Mouse (Mus musculus): ENCODE results near the gene Gm10282.

The Gm10282 gene

DNA sequence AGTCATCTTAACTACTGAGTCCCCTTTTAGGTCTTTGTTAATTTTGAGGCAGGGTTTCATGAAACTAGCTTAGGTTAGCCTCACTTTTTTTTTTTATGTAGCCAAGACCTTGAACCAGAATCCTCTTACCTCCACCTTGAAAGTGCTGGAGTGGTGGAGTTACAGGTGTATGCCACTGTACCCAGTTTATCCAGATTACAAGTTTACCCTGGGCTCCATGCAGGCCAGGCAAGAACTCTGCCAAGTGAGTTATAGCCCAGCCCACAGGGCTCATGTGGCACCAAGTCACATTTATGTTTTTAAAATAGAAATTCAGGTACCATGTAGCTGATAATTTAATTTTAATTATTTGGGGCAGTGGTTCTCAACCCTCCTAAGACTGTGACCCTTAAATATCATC is 43.6 kb downstream of the Gm10282 start:
- DNase-seq (ENCODE audit: low spot score in 2 of 2): no peak

DNA sequence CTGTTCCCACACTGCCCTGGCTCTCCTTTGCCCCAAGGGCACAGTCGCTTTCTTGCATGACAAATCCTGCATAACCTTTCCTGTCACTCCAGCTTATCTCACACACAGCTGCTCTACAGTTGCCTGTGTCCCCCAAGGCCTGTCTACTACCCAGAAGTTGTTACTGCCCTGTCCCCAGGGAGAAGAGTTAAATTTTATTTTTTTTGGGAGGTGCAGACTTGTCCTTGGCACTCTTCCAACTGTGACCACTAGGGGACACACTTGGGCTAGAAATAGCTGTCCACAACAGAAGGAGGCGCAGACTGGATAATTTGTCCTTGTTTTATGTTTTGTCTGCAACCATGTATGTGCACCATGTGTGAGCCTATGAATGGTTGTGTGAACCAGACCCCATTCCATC is 44.0 kb downstream of the Gm10282 start:
- DNase-seq (ENCODE audit: low spot score in 2 of 2): no peak

- no peak for DNase-seq (ENCODE audit: low spot score in 2 of 2)
Measured at GRCm38 (mm10) chr8:72260585-72260984, 44.5 kb downstream of the Gm10282 start.

- DNase-seq (ENCODE audit: low spot score in 2 of 2): no peak
Measured at GRCm38 (mm10) chr8:72259862-72260261, 45.2 kb downstream of the Gm10282 start.

GRCm38 (mm10) chr8:72257902-72258238 is 47.2 kb downstream of the Gm10282 start:
- DNase-seq (ENCODE audit: low spot score in 2 of 2): no peak

GRCm38 (mm10) chr8:72257171-72257901 is 47.7 kb downstream of the Gm10282 start:
- DNase-seq (ENCODE audit: low spot score in 2 of 2): no peak
